Mouse (Mus musculus): ENCODE measurements around the gene Zfp106. TPM values are rescaled to one million over a fixed set of nuclear protein-coding genes. Genes with fewer than 3 reads are reported as not detected.

Zfp106 gene
- polyA plus RNA-seq, 1 experiment from 2014 or later, result 60.2 TPM

DNA sequence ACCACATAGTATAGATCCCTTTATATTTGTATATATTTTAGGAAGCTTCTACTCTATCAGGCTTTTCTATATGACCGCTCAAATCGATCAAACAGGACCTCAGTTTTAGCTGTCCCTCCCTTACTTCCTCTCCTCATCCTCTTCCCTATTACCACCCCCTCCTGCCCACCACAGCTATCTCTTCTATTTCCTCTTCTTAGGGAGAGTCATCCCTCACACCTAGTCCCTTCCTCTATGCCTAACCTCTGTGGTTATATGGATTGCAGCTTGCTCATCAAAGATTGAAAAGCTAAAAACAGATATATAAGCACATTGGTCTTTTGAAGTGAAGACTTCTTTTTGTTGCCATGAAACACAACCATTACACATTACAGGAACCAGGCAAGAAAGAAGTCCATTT, 18.9 kb downstream of the Zfp106 start:
- no peak for ATAC-seq (ENCODE audit: insufficient number of reproducible peaks, low FRiP score)

GRCm38 (mm10) chr2:120539778-120540208, 23.9 kb downstream of the Zfp106 start:
- WGBS, result 5% methylated on average over 1 of the region's 1 CpGs
- H3K27ac ChIP-seq (ENCODE audit: poor library complexity, severe bottlenecking), result peak overlapping the region; percentile 93
- peak; percentile 87 for ATAC-seq (ENCODE audit: insufficient number of reproducible peaks, low FRiP score)
- peak overlapping the region; percentile 36 for H3K4me3 ChIP-seq
- no peaks in the 10 kb centered on the region for H3K27me3 ChIP-seq (replicated peaks)
- no peak overlapping the region for H3K9ac ChIP-seq
- H3K9me3 ChIP-seq (replicated peaks), result no peaks in the 10 kb centered on the region
- peaks cover 15% of the 10 kb centered on the region for H3K4me1 ChIP-seq (replicated peaks)
- H3K4me2 ChIP-seq, result peak overlapping the region; percentile 65
- peaks cover 26% of the 10 kb centered on the region for H3K36me3 ChIP-seq

More for the DNA sequence above, 18.9 kb downstream of the Zfp106 start:
- Histone ChIP-seq H3K9me3 (replicated peaks) (no peaks in the 10 kb centered on the region), H3K4me3 (no peak overlapping the region), H3K9ac (no peak overlapping the region), H3K4me2 (no peak overlapping the region), H3K27me3 (replicated peaks) (no peaks in the 10 kb centered on the region), H3K4me1 (replicated peaks) (peaks cover 6% of the 10 kb centered on the region; the same call in 1 of the 2 replicates), H3K36me3 (peaks cover 43% of the 10 kb centered on the region), H3K27ac (ENCODE audit: poor library complexity, severe bottlenecking) (no peak overlapping the region)
- whole genome bisulfite sequencing, result 90% methylated on average over 2 of the region's 2 CpGs

GRCm38 (mm10) chr2:120539333-120539732, 24.3 kb downstream of the Zfp106 start:
- peak overlapping the region; percentile 65 for H3K4me2 ChIP-seq
- no peaks in the 10 kb centered on the region for H3K9me3 ChIP-seq (replicated peaks)
- WGBS, result 41% methylated on average over 3 of the region's 3 CpGs
- peak overlapping the region; percentile 93 for H3K27ac ChIP-seq (ENCODE audit: poor library complexity, severe bottlenecking)
- no peak overlapping the region for H3K9ac ChIP-seq
- H3K4me3 ChIP-seq, result peak overlapping the region; percentile 36
- H3K27me3 ChIP-seq (replicated peaks), result no peaks in the 10 kb centered on the region
- peaks cover 26% of the 10 kb centered on the region for H3K36me3 ChIP-seq
- peaks cover 15% of the 10 kb centered on the region for H3K4me1 ChIP-seq (replicated peaks)
- ATAC-seq (ENCODE audit: insufficient number of reproducible peaks, low FRiP score), result no peak

DNA sequence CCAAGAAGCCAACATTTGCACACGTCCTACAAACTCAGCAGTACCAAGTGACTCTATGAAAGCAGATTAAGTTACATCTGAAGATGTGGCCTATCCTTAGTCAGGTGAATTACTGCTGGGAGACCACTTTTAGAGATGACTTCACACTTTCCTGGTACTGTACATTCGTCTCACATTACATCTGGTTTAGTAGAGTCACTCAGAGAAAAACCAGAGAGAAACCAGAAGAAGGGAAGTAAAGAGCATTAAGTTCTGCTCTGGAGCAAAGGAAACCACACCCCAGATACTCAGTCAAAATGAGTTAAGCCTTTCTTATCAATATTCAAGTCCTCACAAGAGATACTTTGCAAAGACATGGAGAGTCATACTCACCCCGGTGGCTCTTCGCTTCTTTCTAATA, 32.4 kb downstream of the Zfp106 start:
- Histone ChIP-seq H3K27ac (ENCODE audit: poor library complexity, severe bottlenecking) (no peak overlapping the region), H3K27me3 (replicated peaks) (no peaks in the 10 kb centered on the region), H3K9ac (no peak overlapping the region), H3K36me3 (peaks cover 88% of the 10 kb centered on the region), H3K9me3 (replicated peaks) (no peaks in the 10 kb centered on the region), H3K4me2 (no peak overlapping the region), H3K4me1 (replicated peaks) (0 out of 2 replicates have a peak, but pooled peaks cover 5% of the 10 kb centered on the region), H3K4me3 (no peak overlapping the region)
- no peak for ATAC-seq (ENCODE audit: insufficient number of reproducible peaks, low FRiP score)
- 84% methylated on average over 4 of the region's 4 CpGs for WGBS

DNA sequence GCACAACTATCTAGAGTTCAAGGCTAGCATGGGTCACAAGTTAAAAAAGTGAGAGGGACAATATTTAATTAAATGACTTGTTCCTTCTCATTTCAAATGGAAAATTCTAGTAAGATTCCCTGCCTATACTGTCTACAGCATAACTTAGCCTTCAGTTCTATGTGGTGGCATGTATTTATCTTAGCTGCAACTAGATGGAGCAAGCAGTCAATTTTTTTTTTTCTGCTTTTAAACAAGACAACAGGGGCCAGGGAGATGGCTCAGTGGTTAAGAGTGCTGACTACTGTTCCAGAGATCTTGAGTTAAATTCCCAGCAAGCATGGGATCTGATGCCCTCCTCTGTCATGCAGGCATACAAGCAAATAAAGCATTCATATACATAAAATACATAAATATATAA, 34.1 kb downstream of the Zfp106 start:
- Histone ChIP-seq H3K4me1 (replicated peaks) (0 out of 2 replicates have a peak, but pooled peaks cover 5% of the 10 kb centered on the region), H3K27ac (ENCODE audit: poor library complexity, severe bottlenecking) (no peak overlapping the region), H3K9me3 (replicated peaks) (no peaks in the 10 kb centered on the region), H3K4me2 (no peak overlapping the region), H3K9ac (no peak overlapping the region), H3K4me3 (no peak overlapping the region), H3K27me3 (replicated peaks) (no peaks in the 10 kb centered on the region), H3K36me3 (peaks cover 94% of the 10 kb centered on the region)
- no peak for ATAC-seq (ENCODE audit: insufficient number of reproducible peaks, low FRiP score)

- H3K27ac ChIP-seq (ENCODE audit: poor library complexity, severe bottlenecking), result no peak overlapping the region
- ATAC-seq (ENCODE audit: insufficient number of reproducible peaks, low FRiP score), result no peak
These were observed 36.9 kb downstream of the Zfp106 start for GRCm38 (mm10) chr2:120526771-120527170.

DNA sequence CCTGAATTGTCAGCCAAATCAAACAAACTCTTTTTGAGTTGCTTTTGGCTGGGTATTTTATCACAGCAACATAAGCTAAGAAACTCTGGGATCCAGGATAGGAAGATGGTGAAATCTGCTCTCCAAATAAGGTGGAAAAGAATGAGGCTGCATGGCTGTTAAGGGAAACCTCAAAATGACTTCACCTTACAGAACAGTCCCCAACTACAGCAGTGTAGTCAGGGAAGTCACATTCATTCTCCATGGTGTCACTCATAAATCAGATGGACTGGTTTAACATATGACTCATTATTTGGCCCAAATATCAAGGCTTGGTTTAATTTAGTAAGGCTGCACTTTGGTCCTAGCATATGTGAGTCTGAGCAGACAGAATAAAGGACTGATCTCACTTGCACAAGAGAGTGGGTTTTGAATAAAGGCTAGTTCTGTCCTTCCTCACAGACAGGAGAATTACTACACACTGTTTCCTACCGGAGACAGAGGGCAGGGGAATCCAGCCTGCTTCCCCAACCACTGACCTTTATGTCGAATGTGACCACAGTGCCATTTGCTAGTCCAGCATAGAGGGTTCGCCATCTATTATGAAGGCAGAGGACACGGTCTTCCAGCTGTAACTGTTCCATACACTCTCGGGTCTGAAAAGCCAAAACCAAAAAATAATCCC, 45.0 kb downstream of the Zfp106 start:
- Histone ChIP-seq H3K9ac (no peak overlapping the region), H3K27ac (ENCODE audit: poor library complexity, severe bottlenecking) (no peak overlapping the region), H3K4me3 (no peak overlapping the region), H3K4me1 (replicated peaks) (no peaks in the 10 kb centered on the region), H3K4me2 (no peak overlapping the region), H3K9me3 (replicated peaks) (no peaks in the 10 kb centered on the region), H3K36me3 (peaks cover 91% of the 10 kb centered on the region), H3K27me3 (replicated peaks) (no peaks in the 10 kb centered on the region)
- ATAC-seq (ENCODE audit: insufficient number of reproducible peaks, low FRiP score), result no peak
- 92% methylated on average over 5 of the region's 5 CpGs for WGBS

More at GRCm38 (mm10) chr2:120526771-120527170, 36.9 kb downstream of the Zfp106 start:
- Histone ChIP-seq H3K9ac (no peak overlapping the region), H3K4me3 (no peak overlapping the region), H3K36me3 (peaks cover 95% of the 10 kb centered on the region), H3K4me2 (no peak overlapping the region), H3K4me1 (replicated peaks) (0 out of 2 replicates have a peak, but pooled peaks cover 4% of the 10 kb centered on the region), H3K27me3 (replicated peaks) (no peaks in the 10 kb centered on the region), H3K9me3 (replicated peaks) (no peaks in the 10 kb centered on the region)
- 88% methylated on average over 5 of the region's 5 CpGs for WGBS

- WGBS, result 97% methylated on average over 4 of the region's 4 CpGs
- Histone ChIP-seq H3K4me1 (replicated peaks) (no peaks in the 10 kb centered on the region), H3K36me3 (peaks cover 83% of the 10 kb centered on the region), H3K27me3 (replicated peaks) (no peaks in the 10 kb centered on the region), H3K4me2 (no peak overlapping the region), H3K9ac (no peak overlapping the region), H3K9me3 (replicated peaks) (no peaks in the 10 kb centered on the region), H3K4me3 (no peak overlapping the region), H3K27ac (ENCODE audit: poor library complexity, severe bottlenecking) (no peak overlapping the region)
- no peak for ATAC-seq (ENCODE audit: insufficient number of reproducible peaks, low FRiP score)
These were observed 49.5 kb downstream of the Zfp106 start for GRCm38 (mm10) chr2:120514181-120514580.

DNA sequence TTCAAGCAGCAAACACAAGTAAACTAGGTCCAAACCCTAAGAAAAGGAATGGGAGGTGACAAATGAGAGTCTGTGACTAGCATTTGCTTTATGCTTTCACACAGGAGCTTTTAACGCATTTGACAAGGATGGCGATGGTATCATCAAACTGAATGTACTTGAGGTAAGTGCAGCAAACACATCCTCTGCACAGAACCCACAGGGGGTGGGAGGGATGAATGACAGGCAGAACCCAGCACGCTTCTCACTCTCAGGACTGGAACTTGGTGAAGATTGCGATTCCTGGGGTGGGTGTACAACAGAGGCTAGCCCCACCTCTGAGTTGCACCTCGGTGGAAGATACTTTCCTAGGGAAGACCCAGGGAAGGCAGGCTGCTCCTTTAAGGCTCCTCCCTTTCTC, 59.7 kb downstream of the Zfp106 start:
- no peaks in the 10 kb centered on the region for H3K9me3 ChIP-seq (replicated peaks)
- H3K9ac ChIP-seq, result no peak overlapping the region
- H3K27ac ChIP-seq (ENCODE audit: poor library complexity, severe bottlenecking), result no peak overlapping the region
- H3K4me2 ChIP-seq, result no peak overlapping the region
- WGBS, result 76% methylated on average over 5 of the region's 5 CpGs
- no peak for ATAC-seq (ENCODE audit: insufficient number of reproducible peaks, low FRiP score)
- peaks cover 46% of the 10 kb centered on the region for H3K36me3 ChIP-seq
- H3K4me1 ChIP-seq (replicated peaks), result peaks cover 43% of the 10 kb centered on the region
- no peaks in the 10 kb centered on the region for H3K27me3 ChIP-seq (replicated peaks)
- H3K4me3 ChIP-seq, result no peak overlapping the region

GRCm38 (mm10) chr2:120503094-120503493, 60.5 kb downstream of the Zfp106 start:
- peaks cover 37% of the 10 kb centered on the region for H3K36me3 ChIP-seq
- no peak overlapping the region for H3K4me3 ChIP-seq
- no peak overlapping the region for H3K9ac ChIP-seq
- H3K27ac ChIP-seq (ENCODE audit: poor library complexity, severe bottlenecking), result no peak overlapping the region
- H3K4me2 ChIP-seq, result no peak overlapping the region
- WGBS, result 84% methylated on average over 6 of the region's 6 CpGs
- no peak for ATAC-seq (ENCODE audit: insufficient number of reproducible peaks, low FRiP score)
- no peaks in the 10 kb centered on the region for H3K9me3 ChIP-seq (replicated peaks)
- H3K4me1 ChIP-seq (replicated peaks), result peaks cover 43% of the 10 kb centered on the region
- no peaks in the 10 kb centered on the region for H3K27me3 ChIP-seq (replicated peaks)

GRCm38 (mm10) chr2:120502605-120502990, 61.0 kb downstream of the Zfp106 start:
- Histone ChIP-seq H3K4me3 (no peak overlapping the region), H3K4me1 (replicated peaks) (peaks cover 43% of the 10 kb centered on the region), H3K36me3 (peaks cover 34% of the 10 kb centered on the region), H3K9ac (no peak overlapping the region), H3K27me3 (replicated peaks) (no peaks in the 10 kb centered on the region), H3K4me2 (no peak overlapping the region), H3K9me3 (replicated peaks) (no peaks in the 10 kb centered on the region), H3K27ac (ENCODE audit: poor library complexity, severe bottlenecking) (no peak overlapping the region)
- 49% methylated on average over 3 of the region's 3 CpGs for WGBS
- 0 out of 2 replicates have a peak, but pooled peaks have one; percentile 10 for ATAC-seq (ENCODE audit: insufficient number of reproducible peaks, low FRiP score)

All from heart, embryonic 12.5 days (tissue).